Mouse (Mus musculus) mesoderm, embryonic 11.5 days (tissue): Measurements from ENCODE around the gene Hpd.
"Not testable (repeated sequence)": the region's sequence is repeated elsewhere in the genome, so short reads cannot be mapped to it uniquely, and the experiment has no call there.

ENCODE experiments used
- DNase-seq: peaks from one replicate; pipeline ENCODE4 v3.0.0-alpha.2; 2012; ENCODE audit warnings: low read depth, low spot score

Hpd gene

GRCm38 (mm10) chr5:123182651-123183050, at the start of gene Hpd:
TSS of gene Hpd (minus strand) at chr5:123182727.
- no peak for DNase-seq

DNA sequence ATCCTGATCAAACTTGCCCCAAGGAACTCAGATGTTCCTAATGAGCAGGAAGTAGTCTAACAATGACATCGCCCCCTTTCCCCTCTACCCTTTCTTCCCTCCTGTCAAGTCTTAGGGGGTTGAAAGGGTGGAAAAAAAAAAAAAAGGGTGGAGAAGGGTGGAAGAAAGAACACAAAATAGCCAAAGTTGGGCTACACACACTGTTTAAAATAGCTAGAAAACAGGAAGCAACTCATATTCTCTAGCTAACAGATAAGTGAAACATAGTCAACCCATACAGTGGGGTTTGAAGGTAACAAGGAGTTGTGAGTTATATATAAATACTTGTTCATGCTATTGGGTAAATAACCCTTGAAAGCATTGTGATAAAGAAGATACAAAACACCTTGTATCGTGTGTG, 49.7 kb upstream of the Hpd start:
- DNase-seq, result no peak

- no peak for DNase-seq
These were observed 46.8 kb upstream of the Hpd start for GRCm38 (mm10) chr5:123229296-123229695.

- no peak for DNase-seq
These were observed 46.0 kb upstream of the Hpd start for GRCm38 (mm10) chr5:123228524-123228922.

DNA sequence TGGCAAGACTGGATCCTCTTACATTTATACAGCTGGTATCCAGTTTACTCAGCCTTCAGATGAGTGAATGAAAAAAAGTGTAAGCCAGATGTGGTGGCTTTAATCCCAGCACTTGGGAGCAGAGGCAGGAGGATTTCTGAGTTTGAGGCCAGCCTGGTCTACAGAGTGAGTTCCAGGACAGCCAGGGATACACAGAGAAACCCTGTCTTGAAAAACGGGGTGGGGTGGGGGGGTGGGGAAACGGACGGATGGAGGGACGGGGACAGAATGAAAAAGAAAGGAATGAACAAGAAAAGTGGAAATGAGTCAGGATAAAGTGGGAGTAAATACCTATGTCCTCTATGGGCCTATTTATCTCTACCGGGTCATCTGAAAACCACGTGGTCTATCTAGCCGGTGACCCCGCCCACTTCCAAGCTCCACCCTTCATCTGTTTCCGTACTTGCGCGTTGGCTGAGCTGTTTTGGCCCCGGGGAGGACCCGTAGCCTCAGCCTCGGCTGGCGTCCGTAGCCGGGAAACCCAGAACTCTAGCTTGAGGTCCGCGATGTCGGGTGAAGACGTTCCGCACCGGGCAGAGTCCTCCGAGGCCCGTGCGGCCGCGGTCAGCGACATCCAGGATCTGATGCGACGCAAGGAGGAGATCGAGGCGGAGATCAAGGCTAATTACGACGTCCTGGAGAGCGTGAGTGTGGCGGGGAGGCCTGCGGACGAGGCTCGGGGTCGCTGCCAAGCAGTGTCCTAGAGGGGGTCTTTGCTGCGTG, 45.4 kb upstream of the Hpd start:
- peak; percentile 96 for DNase-seq

DNA sequence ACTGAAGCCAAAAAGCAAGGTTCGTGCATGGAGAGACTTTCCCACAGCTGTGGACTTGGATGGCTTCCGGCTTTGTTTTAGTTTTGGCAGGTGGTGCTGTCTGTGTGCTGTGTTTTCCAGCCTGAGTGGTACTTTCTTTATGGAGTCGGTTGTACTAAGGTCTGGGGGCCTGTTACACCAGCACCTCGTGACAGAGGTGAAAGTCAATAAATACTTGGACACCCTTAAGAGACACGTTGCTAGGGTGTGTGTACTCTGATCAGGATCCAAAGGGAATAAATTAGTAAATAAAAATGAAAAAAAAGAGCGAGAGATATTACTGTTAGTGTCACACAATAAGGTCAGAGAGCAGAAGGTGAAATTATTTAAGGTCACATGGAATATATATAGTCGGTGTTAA, 44.3 kb upstream of the Hpd start:
- no peak for DNase-seq

DNA sequence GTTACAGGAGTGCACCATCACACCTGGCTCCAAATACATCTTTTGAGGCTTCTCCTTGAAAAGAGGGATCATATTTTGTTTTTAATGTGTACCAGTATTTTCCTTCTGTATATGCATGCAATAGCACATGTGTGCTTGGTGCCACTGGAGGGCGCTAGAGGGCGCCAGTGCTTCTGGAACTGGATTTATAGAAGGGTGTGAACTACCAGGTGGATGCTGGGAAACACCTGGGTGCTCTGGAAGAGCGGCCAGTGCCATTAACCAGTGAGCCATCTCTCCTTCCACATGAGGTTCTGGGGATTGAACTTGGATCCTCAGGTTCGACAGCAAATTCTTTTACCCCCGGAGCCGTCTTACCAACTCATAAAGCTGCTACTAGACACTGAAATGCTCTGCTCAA, 41.3 kb upstream of the Hpd start:
- DNase-seq, result not testable (repeated sequence)

- DNase-seq, result no peak
These were observed 40.5 kb upstream of the Hpd start for GRCm38 (mm10) chr5:123223051-123223410.

DNA sequence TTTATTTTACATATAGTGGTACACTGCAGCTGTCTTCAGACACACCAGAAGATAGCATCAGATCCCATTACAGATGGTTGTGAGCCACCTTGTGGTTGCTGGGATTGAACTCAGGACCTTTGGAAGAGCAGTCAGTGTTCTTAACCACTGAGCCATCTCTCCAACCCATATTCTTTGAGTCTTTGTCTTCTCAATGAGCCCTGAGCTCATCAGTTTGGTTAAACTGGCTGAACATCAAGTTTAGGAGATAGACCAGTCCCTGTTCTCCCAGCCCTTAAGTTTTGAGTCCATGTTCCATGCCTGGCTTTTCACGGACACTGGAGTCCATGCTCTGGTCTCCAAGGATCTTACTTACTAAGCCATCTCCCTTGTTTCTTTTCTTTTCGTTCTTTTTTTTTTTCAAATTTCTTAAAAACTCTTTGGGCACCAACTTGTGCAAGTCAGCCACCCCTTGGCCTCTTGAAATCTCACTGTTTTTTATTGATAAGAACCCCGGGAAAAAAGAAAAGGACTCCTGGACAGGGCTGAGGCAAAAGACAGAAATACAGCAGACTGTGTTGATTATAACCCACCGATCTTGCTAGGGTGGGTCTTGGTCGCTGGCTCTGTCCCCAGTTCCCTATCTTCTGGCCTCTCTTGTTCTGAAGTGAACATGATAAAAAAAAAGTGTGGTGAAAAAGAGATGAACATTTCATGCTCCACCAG, 40.0 kb upstream of the Hpd start:
- not testable (repeated sequence) for DNase-seq

GRCm38 (mm10) chr5:123203591-123203990, 21.1 kb upstream of the Hpd start:
- not testable (repeated sequence) for DNase-seq

GRCm38 (mm10) chr5:123202771-123203170, 20.2 kb upstream of the Hpd start:
- not testable (repeated sequence) for DNase-seq

DNA sequence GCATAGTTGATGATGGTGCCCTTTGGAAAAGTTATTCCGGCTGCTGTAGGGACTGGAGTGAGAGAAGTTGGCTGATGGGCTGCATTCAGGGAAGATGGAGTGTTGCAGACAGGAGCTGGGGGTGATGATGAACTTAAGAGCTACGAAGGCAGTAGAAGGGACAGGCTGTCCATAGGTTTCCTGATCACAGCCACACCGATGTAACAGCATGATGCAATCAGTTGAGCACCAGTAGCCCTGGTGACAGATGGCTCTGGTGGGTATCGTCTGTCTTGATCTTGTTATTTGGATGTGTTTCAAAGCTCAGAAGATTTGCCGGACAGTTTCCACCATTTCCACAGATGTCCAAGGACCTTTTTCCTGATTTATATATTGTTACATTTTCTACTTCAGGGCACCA, 19.5 kb upstream of the Hpd start:
- no peak for DNase-seq

DNA sequence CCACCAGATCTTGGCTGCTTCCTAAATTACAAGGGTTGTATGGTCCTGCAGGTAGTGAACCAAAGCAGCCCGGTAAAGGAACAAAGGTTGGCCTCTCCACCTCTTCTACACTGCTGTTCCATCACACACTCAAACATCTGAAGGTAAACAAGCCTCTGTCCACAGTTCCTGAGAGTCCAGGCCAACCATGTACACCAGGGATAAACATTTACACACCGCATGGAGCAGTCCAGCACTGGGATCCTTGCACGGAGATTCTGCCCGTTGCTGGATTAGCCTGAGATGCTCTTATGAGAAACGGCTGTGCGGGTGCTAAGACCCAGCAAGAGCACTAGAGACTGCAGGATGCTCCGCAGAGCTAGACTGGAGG, 19.0 kb upstream of the Hpd start:
- no peak for DNase-seq

DNA sequence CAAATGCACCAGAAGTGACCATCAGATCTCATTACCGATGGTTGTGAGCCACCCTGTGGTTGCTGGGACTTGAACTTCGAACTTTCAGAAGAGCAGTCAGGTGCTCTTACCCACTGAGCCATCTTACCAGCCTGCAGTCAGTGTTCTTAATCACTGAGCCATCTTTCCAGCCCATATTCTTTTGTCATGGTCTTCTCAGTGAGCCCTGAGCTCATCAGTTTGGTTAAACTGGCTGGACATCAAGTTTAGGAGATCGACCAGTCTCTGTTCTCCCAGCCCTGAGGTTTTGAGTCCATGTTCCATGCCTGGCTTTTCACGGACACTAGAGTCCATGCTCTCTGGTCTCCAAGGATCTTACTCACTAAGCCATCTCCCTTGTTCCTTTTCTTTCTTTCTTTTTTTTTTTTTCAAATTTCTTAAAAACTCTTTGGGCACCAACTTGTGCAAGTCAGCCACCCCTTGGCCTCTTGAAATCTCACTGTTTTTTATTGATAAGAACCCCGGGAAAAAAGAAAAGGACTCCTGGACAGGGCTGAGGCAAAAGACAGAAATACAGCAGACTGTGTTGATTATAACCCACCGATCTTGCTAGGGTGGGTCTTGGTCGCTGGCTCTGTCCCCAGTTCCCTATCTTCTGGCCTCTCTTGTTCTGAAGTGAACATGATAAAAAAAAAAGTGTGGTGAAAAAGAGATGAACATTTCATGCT, 18.4 kb upstream of the Hpd start:
- not testable (repeated sequence) for DNase-seq

GRCm38 (mm10) chr5:123198523-123198922, 16.0 kb upstream of the Hpd start:
- no peak for DNase-seq

DNA sequence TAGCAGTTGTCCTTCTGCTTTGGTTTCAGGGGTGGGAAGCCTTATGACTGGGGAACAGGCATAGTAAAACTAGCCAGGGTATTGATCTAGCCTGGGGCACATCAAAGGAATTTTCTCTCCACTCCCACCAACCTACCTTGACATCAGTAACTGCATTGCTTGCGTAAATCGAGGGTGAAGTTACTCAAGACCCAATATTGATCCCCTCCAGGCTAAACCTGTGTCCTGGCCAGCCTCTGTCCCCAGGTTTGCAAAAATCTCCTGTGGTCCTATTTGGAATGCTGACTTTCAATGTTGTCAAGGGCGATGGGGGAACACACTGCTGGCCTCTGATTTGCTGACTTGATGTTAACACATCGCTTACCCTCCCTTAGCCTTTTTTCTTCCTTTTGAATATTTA, 14.2 kb upstream of the Hpd start:
- DNase-seq, result no peak

DNA sequence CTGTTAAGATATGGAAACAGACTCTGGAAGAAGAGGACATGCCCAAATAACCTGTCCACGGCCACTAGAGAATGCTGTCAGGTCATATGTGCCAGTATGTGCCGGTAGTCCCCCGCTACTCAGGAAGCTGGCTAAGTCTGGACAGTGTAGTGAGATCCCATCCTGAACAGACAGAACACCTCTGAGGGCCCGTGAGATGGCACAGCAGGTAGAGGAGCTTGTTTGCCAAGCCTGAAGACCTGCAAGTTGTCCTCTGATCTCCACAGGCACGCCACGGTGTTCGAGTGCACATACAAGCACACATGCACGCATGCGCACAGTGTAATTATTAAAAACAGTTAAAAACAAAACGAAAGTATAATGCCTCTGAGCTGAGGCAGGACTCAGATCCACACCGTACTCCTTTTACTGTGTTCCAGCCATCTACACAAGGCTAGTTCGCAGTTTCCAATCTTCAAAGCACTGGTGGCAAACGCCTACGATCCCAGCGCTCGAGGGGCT, 13.0 kb upstream of the Hpd start:
- DNase-seq, result no peak

DNA sequence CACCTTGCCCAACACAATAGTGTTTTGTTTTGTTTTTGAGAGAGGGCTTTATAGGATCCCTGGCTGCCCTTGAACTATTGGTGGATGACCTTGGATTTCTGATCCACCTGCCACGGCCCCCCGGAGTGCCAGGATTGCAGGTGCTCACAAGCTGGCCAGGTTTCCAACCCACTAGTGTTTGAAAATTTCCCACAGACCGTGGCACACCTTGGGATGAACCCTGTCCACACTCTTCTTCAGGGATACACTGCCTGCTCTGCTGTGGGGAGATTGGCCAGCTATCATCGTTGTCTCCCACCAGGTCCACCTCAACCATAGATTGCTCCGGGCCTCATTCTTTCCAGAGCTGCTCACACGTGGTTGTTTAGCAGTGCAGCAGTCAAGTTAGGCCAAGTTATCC, 12.3 kb upstream of the Hpd start:
- DNase-seq, result no peak

DNA sequence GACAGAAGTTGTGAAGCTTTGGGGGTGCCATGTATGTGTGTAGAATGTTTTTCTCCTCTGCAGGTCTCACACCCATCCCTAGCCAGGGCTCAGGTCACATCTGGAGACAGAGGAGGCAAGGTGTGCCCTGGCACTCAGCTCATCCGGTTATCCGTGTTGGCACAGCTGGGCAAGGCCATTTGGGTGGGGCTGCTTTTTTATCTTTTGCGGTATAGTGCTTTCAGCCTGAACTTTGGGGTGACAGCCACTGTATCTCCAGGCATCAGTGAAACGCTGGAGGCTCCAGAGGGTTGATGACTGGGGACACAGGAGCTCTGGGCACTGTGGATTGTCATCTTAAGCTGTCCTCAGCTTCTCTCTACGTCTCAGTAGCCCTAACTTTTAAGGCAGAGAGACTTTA, 10.9 kb upstream of the Hpd start:
- DNase-seq, result no peak

- no peak for DNase-seq
These were observed 10.2 kb upstream of the Hpd start for GRCm38 (mm10) chr5:123192606-123193150.

DNA sequence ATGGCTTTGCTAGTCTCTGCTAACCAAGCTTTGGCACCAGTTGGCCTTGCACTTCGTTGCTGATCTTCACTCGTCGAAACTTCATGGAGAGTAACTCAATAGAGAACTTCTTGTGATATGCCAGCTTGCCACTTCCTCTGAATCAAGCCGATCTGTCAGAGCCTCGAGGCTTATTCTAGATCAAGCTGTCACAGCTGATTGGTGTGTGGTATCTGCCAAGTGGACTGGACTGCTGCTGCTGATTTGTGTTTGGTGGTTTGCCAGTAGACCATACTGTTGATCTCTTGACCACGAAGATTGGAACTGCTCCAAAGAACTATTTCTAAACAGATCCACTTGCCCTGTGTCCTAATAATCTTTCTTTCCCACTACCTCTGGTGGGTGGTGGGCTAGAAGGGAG, 8.9 kb upstream of the Hpd start:
- DNase-seq, result no peak

DNA sequence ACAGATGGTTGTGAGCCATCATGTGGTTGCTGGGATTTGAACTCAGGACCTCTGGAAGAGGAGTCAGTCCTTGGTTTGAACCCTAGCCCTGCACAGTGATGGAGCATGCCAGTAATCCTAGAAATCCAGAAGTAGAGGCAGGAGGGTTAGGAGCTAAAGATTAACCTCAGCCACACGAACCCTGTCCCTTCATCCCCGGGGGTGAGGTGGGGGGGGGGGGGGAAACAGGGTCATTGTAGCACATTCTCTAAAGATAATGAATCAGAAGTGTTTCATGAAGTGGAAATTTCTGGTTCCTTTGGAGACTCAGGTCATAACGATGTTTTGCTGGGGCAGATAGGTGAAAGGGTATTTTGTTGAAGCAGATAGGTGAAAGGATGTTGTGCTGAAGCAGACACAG, 8.4 kb upstream of the Hpd start:
- no peak for DNase-seq
